Comparison of ENCODE assay signal across 20 mouse cellular contexts in the genomic region with DNA sequence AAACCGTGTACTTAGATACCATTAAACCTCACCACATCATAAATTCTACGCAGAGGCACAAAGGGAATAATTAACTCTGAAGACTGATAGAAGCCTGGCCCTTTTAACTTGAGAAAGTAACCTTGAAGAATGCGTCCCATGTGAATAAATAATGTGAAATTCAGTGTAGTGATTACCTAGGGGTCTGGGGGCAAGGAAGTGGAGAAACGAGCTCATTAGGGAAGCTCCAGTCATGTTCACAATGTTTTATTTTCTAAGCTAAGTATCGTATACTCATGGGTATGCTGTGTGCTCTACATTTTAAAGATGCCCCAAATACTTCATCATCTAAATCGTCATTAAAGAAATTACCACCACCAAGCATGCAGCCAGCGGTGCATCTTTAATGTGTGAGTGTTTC.
"Had no signal": no experiment of that assay in that cellular context is flagged by ENCODE, and none has a peak within 500 bp of the region (broad histone marks: within the 10 kb centered on the region; RNA-seq: fewer than 3 reads in every experiment).

No protein-coding gene starts in this region.

- H3K27ac ChIP-seq: kidney, postnatal 0 days; left cerebral cortex, adult 2 months; limb, embryonic 12.5 days; liver, embryonic 12.5 days; liver, embryonic 15.5 days; lung, embryonic 15.5 days; stomach, embryonic 15.5 days had no signal

- H3K4me3 ChIP-seq: left cerebral cortex, adult 2 months; limb, embryonic 12.5 days; liver, embryonic 12.5 days; liver, embryonic 15.5 days; lung, embryonic 15.5 days; megakaryocyte, embryonic 14.5 days; myocyte; stomach, embryonic 15.5 days had no signal

- H3K4me1 ChIP-seq: liver, embryonic 12.5 days; liver, embryonic 15.5 days; lung, embryonic 15.5 days; megakaryocyte, embryonic 14.5 days; stomach, embryonic 15.5 days had no signal

- H3K36me3 ChIP-seq: limb, embryonic 12.5 days; liver, embryonic 12.5 days; liver, embryonic 15.5 days; lung, embryonic 15.5 days; stomach, embryonic 15.5 days had no signal

- H3K9me3 ChIP-seq: limb, embryonic 12.5 days; liver, embryonic 12.5 days; liver, embryonic 15.5 days; lung, embryonic 15.5 days; megakaryocyte, embryonic 14.5 days; stomach, embryonic 15.5 days had no signal

- H3K27me3 ChIP-seq: limb, embryonic 12.5 days; liver, embryonic 12.5 days; liver, embryonic 15.5 days; lung, embryonic 15.5 days; megakaryocyte, embryonic 14.5 days; stomach, embryonic 15.5 days had no signal

- ATAC-seq: intestine, postnatal 0 days; liver, embryonic 12.5 days had no signal

- DNase-seq: kidney, adult 2 months; kidney, postnatal 25 days; layer of hippocampus, postnatal 36 days; liver; lung, adult 18-20 months; lung, postnatal 10 days; lung, postnatal 36 days; right cerebral cortex, postnatal 25 days; spleen, adult 18-20 months; thymus, postnatal 25 days had no signal

- H3K4me2 ChIP-seq: limb, embryonic 12.5 days; liver, embryonic 12.5 days; liver, embryonic 15.5 days; lung, embryonic 15.5 days; stomach, embryonic 15.5 days had no signal

- H3K9ac ChIP-seq: limb, embryonic 12.5 days; liver, embryonic 12.5 days; liver, embryonic 15.5 days; lung, embryonic 15.5 days; stomach, embryonic 15.5 days had no signal
